Mouse (Mus musculus) large intestine, adult 2 months (tissue): ENCODE measurements at regions not wholly inside any gene's neighbourhood (a gene's known extent, or its start where the extent isn't known, plus 50 kb on each side); places are given as distances from the start of the nearest gene placed in this dataset.

Source experiments
- DNase-seq: peaks from one replicate; pipeline ENCODE4 v3.0.0-alpha.2; 2012; ENCODE audit warnings: low read depth, low spot score
- WGBS: fragments of 180-500 bp; shearing (Covaris S2); methylation state at CpG from one replicate; pipeline ENCODE4 v1.1.7; 2018; 5-methylcytosine and 5-hydroxymethylcytosine counted together

- DNase-seq: no peak
- WGBS: 71% methylated on average over 5 of the region's 5 CpGs
Observed at GRCm38 (mm10) chr1:51551624-51552023, 73.4 kb upstream of the Nabp1 start.

- 92% methylated on average over 5 of the region's 5 CpGs for WGBS
- DNase-seq: no peak
Observed at GRCm38 (mm10) chr1:51542801-51543200, 64.6 kb upstream of the Nabp1 start.

DNA sequence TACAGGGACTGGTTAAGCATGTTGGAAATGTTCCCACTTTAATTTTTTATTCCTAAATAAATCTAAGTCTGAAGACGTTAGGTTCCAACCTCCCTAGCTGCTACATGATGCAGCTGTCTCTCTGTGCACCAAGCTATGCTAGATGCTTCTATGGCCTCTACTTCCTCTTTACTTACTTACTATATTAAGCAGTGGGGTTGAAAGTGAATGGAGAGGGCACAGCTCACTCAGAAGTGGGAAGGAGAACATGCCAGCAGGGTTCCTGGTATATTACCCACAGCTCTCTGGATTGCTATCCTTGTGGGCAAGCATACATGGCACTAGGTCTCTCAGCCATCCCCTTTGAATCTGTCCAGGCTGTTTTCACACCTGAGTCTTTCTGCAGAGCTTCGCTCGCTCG, 61.4 kb upstream of the Nabp1 start:
- DNase-seq: no peak
- WGBS: 78% methylated on average over 4 of the region's 4 CpGs

DNA sequence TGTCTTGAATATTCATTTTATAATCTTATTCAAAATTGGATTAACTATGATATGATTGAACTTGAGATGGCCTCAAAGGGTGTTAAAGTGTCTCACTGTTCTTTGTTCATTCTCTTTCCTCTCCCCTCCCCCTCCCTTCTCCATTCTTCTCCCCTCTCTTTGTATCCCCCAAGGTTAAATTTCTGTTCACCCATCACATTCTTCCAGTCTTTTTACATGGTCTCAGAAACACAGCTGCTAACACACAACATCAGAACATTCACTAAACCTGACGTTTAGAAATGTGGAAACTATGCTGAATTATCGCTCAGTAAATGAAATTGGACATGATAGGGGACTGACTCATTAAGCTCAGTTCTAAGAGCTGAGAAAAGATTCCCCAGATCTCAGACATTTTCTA, 60.6 kb upstream of the Nabp1 start:
- no peak for DNase-seq
- WGBS: 74% methylated on average over 2 of the region's 2 CpGs

DNA sequence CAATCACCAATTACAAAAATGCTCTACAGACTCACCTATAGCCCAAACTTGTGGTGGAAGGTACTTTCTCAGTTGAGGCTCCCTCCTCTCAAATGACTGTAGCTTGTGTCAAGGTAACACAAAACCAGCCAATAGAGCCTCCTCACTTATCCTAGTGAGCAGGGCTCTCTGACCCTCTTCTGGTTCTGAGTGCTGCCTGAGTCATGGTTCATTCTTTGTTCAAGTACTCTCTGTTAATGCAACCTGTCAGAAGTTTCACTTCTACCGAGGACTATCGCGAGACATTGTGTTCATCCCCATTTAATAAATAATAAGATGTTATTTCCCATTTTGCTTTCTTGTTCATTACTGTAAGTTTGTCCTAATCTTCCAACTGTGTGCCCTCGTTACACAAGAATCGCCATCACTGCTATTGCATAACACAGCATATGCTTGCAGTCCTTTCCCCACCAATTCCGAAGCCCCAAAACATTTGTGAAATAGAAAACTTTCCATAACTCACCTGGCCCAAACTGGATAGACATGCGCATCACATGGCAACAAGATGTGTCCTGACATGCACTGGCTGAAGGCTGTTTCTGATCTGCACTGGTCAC, 59.6 kb upstream of the Nabp1 start:
- 90% methylated on average over 7 of the region's 7 CpGs for WGBS
- no peak for DNase-seq

GRCm38 (mm10) chr1:51536076-51536475, 57.9 kb upstream of the Nabp1 start:
- WGBS: 95% methylated on average over 1 of the region's 1 CpGs
- DNase-seq: no peak

DNA sequence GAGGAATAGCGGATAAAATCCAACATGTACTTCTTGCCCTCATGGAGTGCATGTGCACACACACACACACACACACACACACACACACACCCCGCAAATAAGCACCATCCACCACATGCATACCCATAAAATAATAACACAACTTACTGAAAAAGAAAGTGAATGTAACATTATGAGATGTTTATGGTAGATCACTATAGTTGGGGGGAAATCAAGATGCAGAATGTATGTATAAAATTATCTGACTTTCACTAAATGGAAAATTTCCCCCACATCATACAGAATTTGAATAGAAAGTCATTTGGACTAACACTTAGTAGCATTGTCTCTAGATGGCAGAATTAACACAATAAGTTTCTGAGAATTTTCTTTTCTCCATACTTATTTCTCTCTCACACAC, 57.2 kb upstream of the Nabp1 start:
- 92% methylated on average over 2 of the region's 2 CpGs for WGBS
- no peak for DNase-seq

DNA sequence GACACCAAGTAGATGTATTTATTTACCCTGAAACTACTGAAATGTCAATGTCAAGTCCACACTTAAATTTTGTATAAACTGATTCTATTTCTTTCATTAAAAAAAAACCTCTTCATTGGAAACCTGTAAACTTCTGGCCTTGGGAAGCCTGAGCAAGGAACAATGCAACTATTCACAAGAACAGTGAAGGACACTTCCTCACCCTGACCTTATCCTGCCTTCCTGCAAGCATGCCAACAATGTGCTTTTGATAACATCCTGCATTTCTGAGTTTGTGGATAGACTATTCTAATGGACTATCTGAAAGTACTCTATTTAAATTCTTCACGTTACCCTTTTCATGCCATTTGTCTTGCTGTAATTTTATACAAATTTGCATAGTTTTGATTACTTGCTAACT, 53.1 kb upstream of the Nabp1 start:
- no peak for DNase-seq
- 69% methylated on average over 1 of the region's 1 CpGs for WGBS

GRCm38 (mm10) chr1:51530191-51530926, 52.1 kb upstream of the Nabp1 start:
- DNase-seq: no peak
- 65% methylated on average over 9 of the region's 9 CpGs for WGBS

- 49% methylated on average over 5 of the region's 5 CpGs for WGBS
- DNase-seq: no peak
Observed at GRCm38 (mm10) chr1:51529653-51530052, 51.4 kb upstream of the Nabp1 start.

DNA sequence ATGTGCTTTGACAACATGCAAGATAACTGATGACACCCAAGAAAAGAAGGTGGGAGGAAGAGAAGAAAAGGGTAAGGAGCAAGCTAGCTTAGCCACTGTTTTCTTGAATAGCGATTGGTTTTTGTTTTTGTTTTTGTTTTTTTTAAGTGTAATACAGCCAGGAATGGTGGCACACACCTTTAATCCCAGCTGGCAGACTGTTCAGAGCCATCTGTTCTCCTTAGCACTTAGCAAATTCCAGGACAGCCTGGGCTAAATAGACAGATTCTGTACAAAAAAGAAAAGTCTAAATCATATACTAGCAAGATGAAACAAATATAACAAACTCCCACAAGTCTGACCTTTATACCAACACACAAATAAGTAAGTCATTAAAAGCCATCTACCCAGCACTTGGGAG, 50.4 kb upstream of the Nabp1 start:
- DNase-seq: no peak
- 79% methylated on average over 1 of the region's 1 CpGs for WGBS
